Mouse (Mus musculus) neural tube, embryonic 14.5 days (tissue): Measurements from ENCODE around the gene Gm14819. TPM values are rescaled to one million over a fixed set of nuclear protein-coding genes. Genes with fewer than 3 reads are reported as not detected.
"Not testable (repeated sequence)": the region's sequence is repeated elsewhere in the genome, so short reads cannot be mapped to it uniquely, and the experiment has no call there.

Experiments
- ATAC-seq: fragments of 200-750 bp; cut with Nextera tagmentation; 2 replicates; pipeline ENCODE4 v1.8.0; 2017; ENCODE audit warnings: low read depth, mild to moderate bottlenecking, moderate TSS enrichment, moderate library complexity
- H3K27ac ChIP-seq: fragments of 300-500 bp; sonication (generic); 2 replicates; pipeline ENCODE4 v1.5.1; 2014; ENCODE audit warnings: low read depth, mild to moderate bottlenecking, control low read depth, low read length, moderate library complexity, mixed read lengths
- H3K27me3 ChIP-seq: fragments of 300-500 bp; sonication (generic); 2 replicates; pipeline ENCODE4 v1.6.1; 2014; ENCODE audit warnings: low read length; ENCODE audit not compliant: control insufficient read depth, insufficient read depth
- H3K36me3 ChIP-seq: fragments of 300-500 bp; sonication (generic); 2 replicates; pipeline ENCODE4 v1.6.1; 2014; ENCODE audit warnings: low read length, mixed read lengths; ENCODE audit not compliant: control insufficient read depth, insufficient read depth
- H3K4me1 ChIP-seq: fragments of 300-500 bp; sonication (generic); 2 replicates; pipeline ENCODE4 v1.6.1; 2014; ENCODE audit warnings: low read length; ENCODE audit not compliant: control insufficient read depth, insufficient read depth
- H3K4me2 ChIP-seq: fragments of 300-500 bp; sonication (generic); 2 replicates; pipeline ENCODE4 v1.6.1; 2014; ENCODE audit warnings: mild to moderate bottlenecking, low read depth, low read length, control low read depth
- H3K4me3 ChIP-seq: fragments of 300-500 bp; sonication (generic); 2 replicates; pipeline ENCODE4 v1.5.1; 2014; ENCODE audit warnings: low read depth, low read length, control low read depth, mixed read lengths
- H3K9ac ChIP-seq: fragments of 300-500 bp; sonication (generic); replicated peaks from 2 replicates; pipeline ENCODE4 v1.6.1; 2014; ENCODE audit warnings: low read depth, mild to moderate bottlenecking, control low read depth, low read length, mixed read lengths
- H3K9me3 ChIP-seq: fragments of 300-500 bp; sonication (generic); 2 replicates; pipeline ENCODE4 v1.6.1; 2016; ENCODE audit warnings: low read length; ENCODE audit not compliant: control insufficient read depth
- WGBS: fragments of 180-500 bp; shearing (Covaris S2); extraction: QIAGEN DNeasy Blood & Tissue Kit; methylation state at CpG from one replicate; pipeline ENCODE4 v1.1.7; 2014; 5-methylcytosine and 5-hydroxymethylcytosine counted together
- polyA plus RNA-seq: library from polyadenylated mRNA; unstranded; fragments of >200 nt; fragmentation: Nextera tagmentation; extraction: Ambion mirVana; gene quantifications from 2 replicates; pipeline ENCODE4 v1.2.1, GENCODE M21; 2014

Gm14819 gene
- not detected in 2 replicates for polyA plus RNA-seq

DNA sequence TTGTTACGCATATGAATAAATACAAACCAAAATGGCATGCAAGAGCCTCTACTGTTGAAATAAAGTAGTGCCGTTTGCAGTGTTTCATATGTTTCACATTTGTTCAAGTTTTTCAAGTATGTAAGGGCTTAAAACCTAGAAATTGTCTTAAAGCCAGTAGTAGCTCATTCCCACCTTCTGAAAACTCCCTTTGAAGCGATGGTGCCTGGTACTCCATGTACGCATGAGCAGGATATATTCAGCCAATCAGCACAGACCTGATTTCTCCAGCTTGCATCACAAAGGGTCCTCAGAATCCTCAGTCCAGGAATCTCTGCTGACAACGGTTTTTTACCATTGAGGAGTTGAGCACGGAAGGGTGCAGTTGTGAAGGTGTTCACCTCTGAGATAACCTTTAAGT, at the start of gene Gm14819:
Gene Gm14819, plus strand, starts transcription at position 301 of the 400 bp plus-strand sequence.
- H3K27me3 ChIP-seq, ATAC-seq, H3K27ac ChIP-seq, H3K36me3 ChIP-seq, H3K4me2 ChIP-seq, H3K9me3 ChIP-seq, H3K9ac ChIP-seq, H3K4me1 ChIP-seq, H3K4me3 ChIP-seq: not testable (repeated sequence)
- WGBS = no CpG with 5 or more reads among the region's 6 CpGs
